Mouse (Mus musculus) natural killer cell, adult 2 months (primary cell): ENCODE results near the gene Gm28079.
"Not testable (repeated sequence)": the region's sequence is repeated elsewhere in the genome, so short reads cannot be mapped to it uniquely, and the experiment has no call there.

ENCODE experiments used
- DNase-seq, 2 experiments: peaks; one replicate each; pipeline ENCODE4 v3.0.0; 2022; ENCODE audit warnings: low spot score in 2 of 2

Gm28079 gene

GRCm38 (mm10) chrY:70014799-70015198 lies at the start of gene Gm28079:
TSS of gene Gm28079 (minus strand) at chrY:70014899.
- not testable (repeated sequence) for DNase-seq
